Mouse (Mus musculus) 3T3-L1 (cell line): ENCODE data around the gene Pacs1.

Source experiments
- DNase-seq: peaks from one replicate; pipeline ENCODE4 v3.0.0-alpha.2; 2015; ENCODE audit warnings: low read depth, low spot score

The Pacs1 gene

DNA sequence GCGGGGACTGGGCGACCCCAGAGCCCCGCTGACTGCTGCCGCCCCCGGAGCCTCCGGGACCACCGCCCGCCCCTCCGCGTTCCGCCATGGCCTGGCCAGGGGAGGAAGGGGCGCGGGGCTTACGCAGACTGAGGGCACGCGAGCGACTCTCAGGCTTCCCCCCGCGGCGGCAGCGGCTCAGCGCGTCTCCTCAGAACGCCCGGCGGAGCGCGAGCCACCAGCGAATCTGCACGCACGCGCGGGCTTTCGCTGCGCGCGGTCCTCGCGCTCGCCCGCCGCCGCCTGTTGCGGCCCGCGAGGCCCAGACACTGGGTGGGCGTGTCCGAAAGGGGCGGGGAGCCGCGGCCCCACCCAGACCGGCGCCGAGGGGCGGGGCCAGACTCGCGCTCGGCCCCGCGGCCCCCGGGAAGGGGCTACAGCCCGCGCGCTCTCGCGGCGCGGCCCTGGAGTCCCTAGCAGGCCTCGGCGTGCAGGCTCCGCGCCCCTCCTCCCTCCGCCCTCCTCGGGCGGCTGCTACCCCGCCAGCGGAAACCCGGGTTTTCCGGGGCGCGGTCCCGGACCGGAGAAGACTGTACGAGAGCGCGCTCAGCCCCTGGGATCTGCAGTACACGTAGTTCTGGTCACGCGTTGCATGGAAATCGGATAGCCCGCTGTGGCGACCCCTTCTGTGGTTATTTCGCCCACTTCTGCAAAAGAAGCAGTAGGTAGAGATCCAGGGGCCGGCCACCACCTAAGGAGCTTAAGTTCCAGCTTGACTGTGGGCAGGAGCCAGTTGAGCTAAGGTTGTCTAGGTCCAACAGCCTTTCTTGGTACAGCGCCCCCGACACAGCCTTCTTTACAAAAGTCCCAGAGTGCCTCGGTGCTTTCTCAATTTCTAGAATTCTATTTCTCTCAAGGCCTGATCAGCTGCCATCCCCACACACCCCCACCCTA is at the start of gene Pacs1:
Gene Pacs1, minus strand, starts transcription at position 319 of the 933 bp plus-strand sequence.
- peak; percentile 76 for DNase-seq

- no peak for DNase-seq
Observed at GRCm38 (mm10) chr19:5313189-5313588, 40.3 kb upstream of the Pacs1 start.

GRCm38 (mm10) chr19:5309025-5309424 is 36.1 kb upstream of the Pacs1 start:
- peak; percentile 32 for DNase-seq

DNA sequence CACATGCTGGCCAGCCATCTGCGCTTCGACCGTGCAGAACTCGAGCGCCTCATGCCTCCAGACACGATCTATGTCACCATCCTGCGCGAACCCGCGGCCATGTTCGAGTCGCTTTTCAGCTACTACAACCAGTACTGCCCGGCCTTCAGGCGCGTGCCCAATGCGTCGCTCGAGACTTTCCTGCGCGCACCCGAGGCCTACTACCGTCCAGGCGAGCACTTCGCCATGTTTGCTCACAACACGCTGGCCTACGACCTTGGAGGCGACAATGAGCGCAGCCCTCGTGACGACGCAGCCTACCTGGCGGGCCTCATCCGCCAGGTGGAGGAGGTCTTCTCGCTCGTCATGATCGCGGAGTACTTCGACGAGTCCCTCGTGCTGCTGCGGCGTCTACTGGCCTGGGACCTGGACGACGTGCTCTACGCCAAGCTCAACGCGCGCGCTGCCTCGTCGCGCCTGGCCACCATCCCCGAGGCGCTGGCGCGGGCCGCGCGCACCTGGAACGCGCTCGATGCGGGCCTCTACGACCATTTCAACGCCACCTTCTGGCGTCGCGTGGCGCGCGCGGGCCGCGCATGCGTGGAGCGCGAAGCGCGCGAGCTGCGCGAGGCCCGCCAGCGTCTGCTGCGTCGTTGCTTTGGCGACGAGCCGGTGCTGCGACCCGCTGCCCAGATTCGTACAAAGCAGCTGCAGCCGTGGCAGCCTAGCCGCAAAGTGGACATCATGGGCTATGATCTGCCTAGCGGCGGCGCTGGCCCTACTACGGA is 34.2 kb upstream of the Pacs1 start:
- no peak for DNase-seq

- DNase-seq: peak; percentile 34
Observed at GRCm38 (mm10) chr19:5306279-5306678, 33.4 kb upstream of the Pacs1 start.

GRCm38 (mm10) chr19:5302455-5302854 is 29.5 kb upstream of the Pacs1 start:
- peak; percentile 85 for DNase-seq

DNA sequence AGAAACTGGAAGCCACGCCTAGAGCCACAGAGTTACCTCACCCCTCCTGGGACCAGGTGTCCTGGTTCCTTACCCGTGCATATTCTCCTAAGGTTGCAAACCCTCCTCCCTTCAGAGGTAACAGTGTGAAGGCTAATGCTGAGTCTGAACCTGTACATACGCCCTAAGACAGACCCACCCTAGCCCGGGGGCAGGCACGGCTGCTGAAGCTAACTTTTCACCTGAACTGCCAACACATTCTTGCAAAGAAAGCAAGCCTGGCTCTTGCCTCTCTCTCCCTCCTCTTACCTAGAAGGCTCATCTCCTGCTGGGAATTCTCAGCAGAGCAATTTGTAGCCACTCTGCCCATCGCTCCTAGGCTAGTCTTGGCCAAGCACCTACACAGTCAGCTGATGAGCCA is 27.7 kb upstream of the Pacs1 start:
- DNase-seq: no peak

- DNase-seq: no peak
Observed at GRCm38 (mm10) chr19:5297903-5298800, 25.2 kb upstream of the Pacs1 start, which contains the start of gene Gal3st3. Gal3st3 (plus strand) TSS chr19:5298331.

- no peak for DNase-seq
Observed at GRCm38 (mm10) chr19:5296630-5297029, 23.7 kb upstream of the Pacs1 start.

DNA sequence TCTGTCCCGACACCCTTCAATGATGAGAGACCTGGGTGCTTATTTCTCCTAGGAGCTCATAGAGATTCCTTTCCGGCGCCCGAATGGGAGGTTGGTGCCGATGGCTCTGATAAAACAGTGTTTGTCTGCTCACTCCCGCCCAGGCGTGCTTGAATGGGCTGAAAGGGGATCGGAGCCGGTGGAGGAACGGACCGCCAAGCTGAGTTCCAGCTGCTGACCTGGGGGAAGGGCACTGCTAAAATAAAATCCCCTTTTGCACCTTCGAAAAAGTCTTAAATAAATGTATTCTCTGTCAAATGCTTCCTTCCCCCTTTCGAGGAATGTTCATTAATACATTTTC is 22.8 kb upstream of the Pacs1 start:
- DNase-seq: no peak

- peak; percentile 100 for DNase-seq
Observed at GRCm38 (mm10) chr19:5294972-5295735, 22.2 kb upstream of the Pacs1 start, which contains the start of gene Sf3b2. Sf3b2 (minus strand) TSS chr19:5295455.

- no peak for DNase-seq
Observed at GRCm38 (mm10) chr19:5278381-5278780, 5.5 kb upstream of the Pacs1 start.

DNA sequence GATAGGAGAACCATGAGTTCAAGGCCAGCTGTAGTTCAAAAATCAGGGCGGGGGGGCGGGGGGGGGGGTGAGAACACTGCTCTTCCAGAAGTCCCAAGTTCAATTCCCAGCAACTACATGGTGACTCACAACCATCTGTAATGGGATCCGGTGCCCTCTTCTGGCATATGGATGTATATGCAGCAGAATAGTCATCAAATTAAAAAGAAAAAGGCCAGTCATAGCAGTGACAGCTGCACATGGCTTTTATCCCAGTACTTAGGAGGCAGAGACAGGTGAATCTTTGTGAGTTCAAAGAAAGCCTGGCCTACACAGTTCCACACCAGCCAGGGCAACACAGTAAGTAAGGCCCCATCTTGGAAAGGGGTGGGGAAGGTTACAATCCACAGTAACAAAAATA is 4.2 kb upstream of the Pacs1 start:
- DNase-seq: peak; percentile 69

- DNase-seq: peak; percentile 36
Observed at GRCm38 (mm10) chr19:5276531-5276930, 3.6 kb upstream of the Pacs1 start.

GRCm38 (mm10) chr19:5275736-5276135 is 2.8 kb upstream of the Pacs1 start:
- DNase-seq: no peak

- DNase-seq: no peak
Observed at GRCm38 (mm10) chr19:5274641-5275040, 1.7 kb upstream of the Pacs1 start.

GRCm38 (mm10) chr19:5273916-5274315 is 997 bp upstream of the Pacs1 start:
- DNase-seq: peak; percentile 16

- DNase-seq: peak; percentile 26
Observed at GRCm38 (mm10) chr19:5272326-5272795, 558 bp downstream of the Pacs1 start.

- no peak for DNase-seq
Observed at GRCm38 (mm10) chr19:5271430-5271829, 1.5 kb downstream of the Pacs1 start.

GRCm38 (mm10) chr19:5269392-5269791 is 3.5 kb downstream of the Pacs1 start:
- no peak for DNase-seq

GRCm38 (mm10) chr19:5268875-5269274 is 4.0 kb downstream of the Pacs1 start:
- no peak for DNase-seq
